Mouse (Mus musculus): ENCODE measurements at regions not wholly inside any gene's neighbourhood (a gene's known extent, or its start where the extent isn't known, plus 50 kb on each side); places are given as distances from the start of the nearest gene placed in this dataset.

DNA sequence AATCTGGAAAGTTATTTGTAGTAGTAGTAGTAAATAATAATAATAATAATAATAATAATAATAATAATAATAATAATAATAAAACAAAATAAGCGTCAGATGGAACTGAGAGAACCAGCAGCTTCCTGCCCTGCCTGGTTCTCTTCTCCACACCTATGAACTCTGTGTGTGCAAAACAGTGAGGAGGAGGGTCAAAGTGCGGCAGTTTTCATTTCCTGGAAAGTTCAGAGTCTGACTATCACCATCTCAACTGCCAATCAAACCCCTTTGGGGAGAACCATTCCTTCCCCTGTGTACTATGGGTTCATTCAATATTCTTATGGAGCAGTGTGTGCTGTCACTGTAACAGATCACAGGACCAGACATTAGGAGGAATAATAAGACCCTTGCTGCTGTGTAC, 262.1 kb upstream of the Atp2b1 start:
- no peaks in the 10 kb centered on the region for H3K36me3 ChIP-seq (replicated peaks)
- no peaks in the 10 kb centered on the region for H3K9me3 ChIP-seq
- WGBS, result 90% methylated on average over 2 of the region's 2 CpGs
- no peaks in the 10 kb centered on the region for H3K4me1 ChIP-seq
- no peak overlapping the region for H3K9ac ChIP-seq
- H3K4me2 ChIP-seq, result no peak overlapping the region
- no peak overlapping the region for H3K27ac ChIP-seq
- H3K4me3 ChIP-seq, result no peak overlapping the region
- no peaks in the 10 kb centered on the region for H3K27me3 ChIP-seq (replicated peaks)
- no peak for ATAC-seq (replicated peaks)

DNA sequence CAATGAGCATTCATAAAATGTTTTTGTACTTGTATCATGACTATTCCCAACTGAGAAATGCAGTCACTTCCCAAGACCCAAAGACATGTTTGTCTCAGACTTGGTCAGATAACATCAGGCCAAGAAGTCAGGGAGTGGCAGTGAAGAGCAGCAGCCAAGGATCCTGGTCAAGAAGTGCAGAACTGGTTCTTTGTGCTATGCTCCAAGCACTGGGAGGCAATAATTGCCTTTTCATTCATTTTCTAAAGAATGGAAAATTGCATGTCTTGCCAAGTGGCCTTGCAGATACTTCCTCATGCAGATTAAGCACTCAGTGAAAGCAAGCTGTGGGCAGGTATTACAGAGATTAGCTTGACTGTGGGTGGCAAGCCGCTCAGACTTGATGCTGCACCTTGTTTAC, 253.5 kb upstream of the Atp2b1 start:
- Histone ChIP-seq H3K4me2 (no peak overlapping the region), H3K9me3 (no peaks in the 10 kb centered on the region), H3K4me1 (no peaks in the 10 kb centered on the region), H3K36me3 (replicated peaks) (no peaks in the 10 kb centered on the region), H3K9ac (no peak overlapping the region), H3K4me3 (no peak overlapping the region), H3K27ac (no peak overlapping the region), H3K27me3 (replicated peaks) (no peaks in the 10 kb centered on the region)
- no peak for ATAC-seq (replicated peaks)
- 38% methylated on average over 1 of the region's 1 CpGs for WGBS

DNA sequence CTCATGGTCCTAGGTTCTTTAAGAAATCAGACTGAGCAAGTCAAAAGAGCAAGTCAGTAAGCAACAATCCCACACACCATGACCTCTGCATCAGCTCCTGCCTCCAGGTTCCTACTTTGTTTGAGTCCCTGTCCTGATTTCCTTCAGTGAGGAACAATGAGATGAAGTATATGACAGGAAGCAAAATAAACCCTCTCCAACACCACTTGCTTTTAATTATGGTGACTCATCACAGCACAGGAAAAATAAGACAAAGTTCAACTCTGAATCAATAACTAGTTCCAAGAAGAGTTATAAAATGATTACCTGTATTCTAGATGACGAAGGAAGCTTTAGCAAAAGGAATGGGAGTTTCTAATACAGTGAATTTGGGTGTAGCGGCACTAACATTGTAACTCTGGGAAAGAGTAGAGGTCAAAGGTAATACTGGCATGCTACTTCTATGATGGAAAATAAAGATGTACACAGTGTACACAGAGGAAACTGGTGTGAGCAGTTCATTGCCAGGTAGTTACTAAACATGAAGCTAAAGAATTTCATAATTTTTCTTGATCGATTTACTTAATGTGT, 248.2 kb upstream of the Atp2b1 start:
- H3K36me3 ChIP-seq (replicated peaks), result no peaks in the 10 kb centered on the region
- no peak overlapping the region for H3K9ac ChIP-seq
- no peaks in the 10 kb centered on the region for H3K27me3 ChIP-seq (replicated peaks)
- no peak for ATAC-seq (replicated peaks)
- no peaks in the 10 kb centered on the region for H3K9me3 ChIP-seq
- no peaks in the 10 kb centered on the region for H3K4me1 ChIP-seq
- H3K4me2 ChIP-seq, result no peak overlapping the region
- no peak overlapping the region for H3K4me3 ChIP-seq
- no peak overlapping the region for H3K27ac ChIP-seq
- WGBS, result 97% methylated on average over 3 of the region's 3 CpGs

DNA sequence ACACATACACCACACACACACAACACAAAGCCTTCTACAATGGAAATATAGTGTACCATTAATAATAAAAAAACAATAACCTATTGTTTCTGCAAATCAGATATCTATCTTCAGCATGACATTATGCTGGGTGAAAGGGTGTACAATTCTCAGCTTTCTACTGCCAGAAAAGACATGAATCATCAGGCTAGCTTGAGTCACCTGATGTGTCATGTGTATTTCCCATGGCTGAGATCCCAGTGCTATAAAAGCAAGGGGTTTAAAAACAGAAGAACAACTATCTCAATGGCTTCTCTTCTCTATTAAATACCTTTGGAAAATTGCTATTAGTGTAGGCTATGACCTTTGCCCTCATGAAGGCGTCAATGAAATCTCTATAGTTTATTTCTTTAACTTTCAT, 246.5 kb upstream of the Atp2b1 start:
- Histone ChIP-seq H3K27me3 (replicated peaks) (no peaks in the 10 kb centered on the region), H3K9ac (no peak overlapping the region), H3K4me1 (no peaks in the 10 kb centered on the region), H3K9me3 (no peaks in the 10 kb centered on the region), H3K27ac (no peak overlapping the region), H3K4me3 (no peak overlapping the region), H3K4me2 (no peak overlapping the region), H3K36me3 (replicated peaks) (no peaks in the 10 kb centered on the region)
- 93% methylated on average over 1 of the region's 1 CpGs for WGBS
- ATAC-seq (replicated peaks), result no peak

DNA sequence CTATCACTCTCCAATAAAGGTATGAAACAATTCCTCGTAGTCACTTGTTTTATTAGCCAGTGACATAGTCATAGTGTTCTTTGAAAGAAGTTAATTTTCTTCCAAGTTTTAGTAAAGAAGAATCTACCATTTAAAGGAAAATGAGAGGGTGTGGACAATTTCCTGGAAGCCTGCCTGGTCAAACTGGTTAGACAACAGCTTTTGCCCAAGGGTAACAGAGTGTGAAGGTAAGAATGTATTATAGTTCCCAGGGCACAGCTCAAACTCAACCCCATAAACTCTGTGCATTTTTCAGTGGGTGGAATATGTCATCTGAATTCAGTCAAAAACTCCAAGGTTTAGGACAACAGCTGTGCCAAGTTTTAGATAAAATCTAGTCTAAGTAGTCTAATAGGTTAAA, 240.1 kb upstream of the Atp2b1 start:
- Histone ChIP-seq H3K9me3 (no peaks in the 10 kb centered on the region), H3K36me3 (replicated peaks) (no peaks in the 10 kb centered on the region), H3K4me3 (no peak overlapping the region), H3K9ac (no peak overlapping the region), H3K4me1 (no peaks in the 10 kb centered on the region), H3K4me2 (no peak overlapping the region), H3K27me3 (replicated peaks) (no peaks in the 10 kb centered on the region), H3K27ac (no peak overlapping the region)
- ATAC-seq (replicated peaks), result no peak
- WGBS, result 92% methylated on average over 1 of the region's 1 CpGs

DNA sequence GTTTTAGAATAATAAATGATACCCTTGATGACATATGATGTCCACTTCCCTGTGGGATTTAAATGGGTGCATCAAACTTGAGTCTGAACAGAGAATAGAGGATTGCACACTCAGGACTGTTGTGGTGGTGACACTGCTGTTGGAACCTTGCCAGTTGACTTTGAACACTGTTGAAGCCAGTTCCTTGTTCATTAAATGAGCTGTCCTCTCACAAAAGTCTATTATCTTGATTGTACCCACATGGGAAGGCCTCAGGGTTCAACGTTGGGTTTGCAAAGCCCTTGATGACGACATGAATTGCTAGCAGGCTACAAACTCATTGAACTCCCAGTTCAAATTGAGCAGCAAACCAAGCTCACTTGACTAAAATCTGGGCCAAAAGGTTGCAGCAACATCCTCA, 237.3 kb upstream of the Atp2b1 start:
- H3K4me1 ChIP-seq, result no peaks in the 10 kb centered on the region
- no peaks in the 10 kb centered on the region for H3K9me3 ChIP-seq
- H3K27me3 ChIP-seq (replicated peaks), result no peaks in the 10 kb centered on the region
- no peak overlapping the region for H3K9ac ChIP-seq
- no peak overlapping the region for H3K4me2 ChIP-seq
- WGBS, result 73% methylated on average over 2 of the region's 2 CpGs
- no peak overlapping the region for H3K27ac ChIP-seq
- no peaks in the 10 kb centered on the region for H3K36me3 ChIP-seq (replicated peaks)
- no peak for ATAC-seq (replicated peaks)
- H3K4me3 ChIP-seq, result no peak overlapping the region

DNA sequence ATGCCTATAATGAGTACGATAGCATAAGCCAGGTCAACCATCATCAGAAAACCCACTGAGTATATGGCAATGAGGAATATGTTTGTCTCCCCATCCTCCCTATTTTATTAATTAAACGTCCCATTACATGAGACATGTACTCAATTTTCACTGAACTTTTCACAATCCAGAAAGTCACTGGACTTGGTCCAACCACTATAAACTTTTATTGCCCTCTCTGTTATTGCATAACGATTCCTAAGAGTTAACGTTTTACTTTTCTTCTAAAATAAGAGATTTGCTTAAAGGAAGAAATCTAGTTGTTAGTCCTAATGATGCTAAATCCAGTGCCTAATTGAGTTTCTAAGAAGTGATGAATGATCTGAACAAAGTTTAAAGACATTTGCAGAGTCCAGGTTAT, 236.0 kb upstream of the Atp2b1 start:
- no peak overlapping the region for H3K4me3 ChIP-seq
- H3K4me1 ChIP-seq, result no peaks in the 10 kb centered on the region
- no peak for ATAC-seq (replicated peaks)
- no peak overlapping the region for H3K9ac ChIP-seq
- H3K27ac ChIP-seq, result no peak overlapping the region
- no peaks in the 10 kb centered on the region for H3K36me3 ChIP-seq (replicated peaks)
- no peaks in the 10 kb centered on the region for H3K27me3 ChIP-seq (replicated peaks)
- no peak overlapping the region for H3K4me2 ChIP-seq
- WGBS, result 89% methylated on average over 4 of the region's 4 CpGs
- H3K9me3 ChIP-seq, result no peaks in the 10 kb centered on the region

DNA sequence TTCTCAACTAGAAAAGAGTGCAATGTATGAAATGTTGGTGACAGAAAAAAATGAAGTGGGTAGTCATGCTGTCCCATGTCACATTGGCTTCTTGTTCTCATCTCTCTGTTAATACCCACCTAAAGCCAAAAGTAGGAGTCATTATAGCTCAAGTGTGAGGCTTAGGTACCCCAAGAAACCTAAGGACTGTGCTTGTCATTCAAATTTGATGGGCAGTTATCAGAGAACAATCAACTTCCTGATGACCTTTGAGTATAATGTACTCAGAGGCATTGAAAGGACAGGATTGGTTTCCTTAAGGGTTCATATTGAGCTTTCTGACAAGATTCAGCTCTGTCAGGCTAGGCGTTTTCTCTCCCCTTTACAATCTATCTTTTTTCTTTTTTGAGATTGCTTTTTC, 231.8 kb upstream of the Atp2b1 start:
- Histone ChIP-seq H3K4me1 (no peaks in the 10 kb centered on the region), H3K27ac (no peak overlapping the region), H3K4me3 (no peak overlapping the region), H3K36me3 (replicated peaks) (no peaks in the 10 kb centered on the region), H3K9ac (no peak overlapping the region), H3K4me2 (no peak overlapping the region), H3K9me3 (no peaks in the 10 kb centered on the region), H3K27me3 (replicated peaks) (no peaks in the 10 kb centered on the region)
- 93% methylated on average over 1 of the region's 1 CpGs for WGBS
- ATAC-seq (replicated peaks), result no peak

DNA sequence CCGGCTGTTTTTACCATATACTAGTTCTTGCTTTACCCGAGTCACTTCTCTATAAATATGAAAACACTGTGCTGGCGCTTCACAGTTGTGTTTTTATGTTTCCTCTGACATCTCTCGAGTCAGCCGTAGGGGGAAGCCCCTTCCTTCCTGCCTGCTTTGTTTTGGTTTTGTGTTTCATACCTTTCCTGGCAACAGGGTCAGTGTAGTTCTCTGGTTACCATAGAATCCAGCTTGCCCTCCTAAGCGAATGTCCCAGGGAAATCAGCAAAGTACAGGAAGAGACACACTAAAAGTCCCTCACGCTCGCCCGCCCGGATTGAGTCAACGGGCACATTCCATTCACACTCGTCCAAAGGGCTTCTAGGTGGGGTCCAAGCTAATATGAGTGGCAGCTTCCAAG, 230.0 kb upstream of the Atp2b1 start:
- Histone ChIP-seq H3K9me3 (no peaks in the 10 kb centered on the region), H3K4me2 (no peak overlapping the region), H3K9ac (no peak overlapping the region), H3K36me3 (replicated peaks) (no peaks in the 10 kb centered on the region), H3K4me3 (no peak overlapping the region), H3K27ac (no peak overlapping the region), H3K4me1 (no peaks in the 10 kb centered on the region), H3K27me3 (replicated peaks) (no peaks in the 10 kb centered on the region)
- ATAC-seq (replicated peaks), result no peak
- 66% methylated on average over 12 of the region's 12 CpGs for WGBS

DNA sequence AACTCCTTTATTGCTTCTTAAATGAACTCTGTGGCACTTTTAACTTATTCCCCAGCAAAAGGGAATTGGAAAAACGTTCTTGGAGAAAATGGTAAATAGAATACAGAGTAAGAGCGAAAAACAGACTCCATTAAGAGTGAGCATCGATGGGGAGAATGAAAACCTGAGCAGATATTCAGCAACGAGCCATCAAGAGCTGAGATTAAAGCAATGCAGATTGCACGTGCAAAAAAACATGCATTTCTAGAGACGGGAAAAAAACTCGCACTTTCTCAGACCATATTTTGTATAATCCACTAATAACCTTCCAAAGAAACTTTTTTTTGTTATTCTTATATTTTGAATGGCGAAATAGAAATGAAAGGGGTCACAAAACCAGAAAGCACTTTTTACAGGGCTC, 229.5 kb upstream of the Atp2b1 start:
- 75% methylated on average over 8 of the region's 8 CpGs for WGBS
- H3K27ac ChIP-seq, result no peak overlapping the region
- no peaks in the 10 kb centered on the region for H3K9me3 ChIP-seq
- H3K4me2 ChIP-seq, result no peak overlapping the region
- no peaks in the 10 kb centered on the region for H3K27me3 ChIP-seq (replicated peaks)
- H3K9ac ChIP-seq, result no peak overlapping the region
- no peak for ATAC-seq (replicated peaks)
- no peak overlapping the region for H3K4me3 ChIP-seq
- no peaks in the 10 kb centered on the region for H3K36me3 ChIP-seq (replicated peaks)
- no peaks in the 10 kb centered on the region for H3K4me1 ChIP-seq

DNA sequence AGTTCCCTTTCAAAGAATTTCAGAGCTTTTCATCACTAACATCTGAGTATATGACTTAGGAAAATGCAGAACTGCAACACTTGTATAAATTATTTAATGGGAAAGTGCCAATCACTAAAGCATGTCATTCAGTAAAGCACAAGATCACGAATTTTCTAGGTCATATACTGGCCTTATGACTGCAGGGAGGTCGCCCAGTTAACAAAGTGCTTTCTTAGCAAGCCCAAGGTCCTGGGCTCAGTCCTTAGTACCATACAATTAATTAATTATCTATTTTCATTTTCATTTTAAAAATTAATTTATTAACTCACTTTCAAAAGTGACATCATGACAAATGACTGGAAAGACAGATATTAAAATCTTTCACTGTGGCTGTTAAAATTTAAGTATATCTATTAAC, 228.5 kb upstream of the Atp2b1 start:
- WGBS, result 80% methylated on average over 2 of the region's 2 CpGs

DNA sequence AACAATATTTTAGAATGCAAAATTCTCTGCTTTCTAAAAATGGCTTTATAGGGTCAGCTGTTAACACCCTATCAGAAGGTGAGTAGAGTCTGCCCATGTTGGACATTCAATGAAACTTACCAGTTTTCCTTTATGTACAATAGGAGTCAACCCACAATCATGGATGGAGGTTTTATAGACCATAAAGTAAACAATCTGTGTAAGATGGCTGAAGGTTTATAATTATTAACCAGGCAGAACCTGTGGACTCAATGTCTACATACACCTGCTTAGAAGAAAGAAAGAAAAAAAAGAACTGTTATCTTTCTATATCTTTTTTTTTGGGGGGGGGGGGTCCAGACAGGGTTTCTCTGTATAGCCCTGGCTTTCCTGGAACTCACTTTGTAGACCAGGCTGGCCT, 227.8 kb upstream of the Atp2b1 start:
- ATAC-seq (replicated peaks), result no peak
- no peaks in the 10 kb centered on the region for H3K36me3 ChIP-seq (replicated peaks)

More for the DNA sequence above, 228.5 kb upstream of the Atp2b1 start:
- Histone ChIP-seq H3K4me1 (no peaks in the 10 kb centered on the region), H3K4me3 (no peak overlapping the region), H3K36me3 (replicated peaks) (no peaks in the 10 kb centered on the region), H3K27me3 (replicated peaks) (no peaks in the 10 kb centered on the region), H3K9me3 (no peaks in the 10 kb centered on the region), H3K4me2 (no peak overlapping the region), H3K27ac (no peak overlapping the region), H3K9ac (no peak overlapping the region)
- ATAC-seq (replicated peaks), result no peak

DNA sequence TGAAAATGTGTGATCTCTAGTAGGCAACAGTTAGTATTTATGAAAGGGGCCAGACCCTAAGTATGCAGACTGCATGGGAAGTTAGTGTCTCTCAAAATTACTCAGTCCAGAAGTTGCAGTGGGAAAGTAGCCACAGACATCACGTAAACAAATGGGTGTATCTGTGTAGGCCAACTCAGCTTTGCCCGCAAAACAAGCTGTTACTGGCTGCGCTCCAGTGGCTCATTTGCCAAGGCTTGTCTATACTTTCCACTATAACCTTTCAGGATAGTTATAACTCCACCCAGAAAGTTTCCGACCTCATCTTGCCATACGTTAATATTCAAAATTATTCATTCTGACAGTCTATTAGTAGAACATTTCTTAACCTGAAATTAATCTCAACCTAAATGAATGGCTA, 222.4 kb upstream of the Atp2b1 start:
- WGBS, result 88% methylated on average over 5 of the region's 5 CpGs
- H3K4me1 ChIP-seq, result no peaks in the 10 kb centered on the region
- no peaks in the 10 kb centered on the region for H3K9me3 ChIP-seq
- H3K4me2 ChIP-seq, result no peak overlapping the region
- H3K4me3 ChIP-seq, result no peak overlapping the region
- H3K36me3 ChIP-seq (replicated peaks), result no peaks in the 10 kb centered on the region
- H3K9ac ChIP-seq, result no peak overlapping the region
- ATAC-seq (replicated peaks), result no peak
- H3K27ac ChIP-seq, result no peak overlapping the region
- no peaks in the 10 kb centered on the region for H3K27me3 ChIP-seq (replicated peaks)

More for the DNA sequence above, 227.8 kb upstream of the Atp2b1 start:
- Histone ChIP-seq H3K4me3 (no peak overlapping the region), H3K9me3 (no peaks in the 10 kb centered on the region), H3K27ac (no peak overlapping the region), H3K27me3 (replicated peaks) (no peaks in the 10 kb centered on the region), H3K4me2 (no peak overlapping the region), H3K9ac (no peak overlapping the region), H3K4me1 (no peaks in the 10 kb centered on the region)

All from midbrain, embryonic 15.5 days (tissue).